Mouse (Mus musculus) c-Kit-positive CD71-positive TER-119-negative erythroid progenitor cells, embryonic 14.5 days (primary cell): ENCODE data around the gene Lrrfip2.

Source experiments
- DNase-seq: peaks from one replicate; pipeline ENCODE4 v3.0.0-alpha.2; 2013; ENCODE audit warnings: low read depth

Gene Lrrfip2

GRCm38 (mm10) chr9:111221580-111221979 lies 104.2 kb downstream of the Lrrfip2 start:
- no peak for DNase-seq

- DNase-seq = no peak
Measured at GRCm38 (mm10) chr9:111223406-111223805, 106.0 kb downstream of the Lrrfip2 start.

GRCm38 (mm10) chr9:111228446-111228845 lies 111.1 kb downstream of the Lrrfip2 start:
- DNase-seq = no peak

GRCm38 (mm10) chr9:111234701-111235100 lies 117.3 kb downstream of the Lrrfip2 start:
- no peak for DNase-seq

- DNase-seq = no peak
Measured at GRCm38 (mm10) chr9:111237726-111238125, 120.3 kb downstream of the Lrrfip2 start.

GRCm38 (mm10) chr9:111239821-111240220 lies 122.4 kb downstream of the Lrrfip2 start:
- no peak for DNase-seq

GRCm38 (mm10) chr9:111243384-111243783 lies 126.0 kb downstream of the Lrrfip2 start:
- DNase-seq = no peak

GRCm38 (mm10) chr9:111245546-111245945 lies 128.2 kb downstream of the Lrrfip2 start:
- DNase-seq = no peak

- DNase-seq = peak; percentile 21
Measured at GRCm38 (mm10) chr9:111247682-111248246, 130.4 kb downstream of the Lrrfip2 start.

- no peak for DNase-seq
Measured at GRCm38 (mm10) chr9:111252161-111252869, 134.9 kb downstream of the Lrrfip2 start.

GRCm38 (mm10) chr9:111260360-111260985 lies 143.1 kb downstream of the Lrrfip2 start:
- no peak for DNase-seq

- DNase-seq = no peak
Measured at GRCm38 (mm10) chr9:111261356-111261755, 144.0 kb downstream of the Lrrfip2 start.

- DNase-seq = no peak
Measured at GRCm38 (mm10) chr9:111267998-111268397, 150.6 kb downstream of the Lrrfip2 start.

- no peak for DNase-seq
Measured at GRCm38 (mm10) chr9:111270606-111271005, 153.2 kb downstream of the Lrrfip2 start.

GRCm38 (mm10) chr9:111271056-111271433 lies 153.7 kb downstream of the Lrrfip2 start:
- no peak for DNase-seq

GRCm38 (mm10) chr9:111271434-111272160 lies 154.2 kb downstream of the Lrrfip2 start, which contains the start of the genes Mlh1 and Epm2aip1:
Gene Mlh1 (minus strand): TSS chr9:111271791.
Gene Epm2aip1 (plus strand): TSS chr9:111271929.
- DNase-seq = peak; percentile 99

GRCm38 (mm10) chr9:111272356-111272755 lies 155.0 kb downstream of the Lrrfip2 start:
- DNase-seq = no peak

- DNase-seq = no peak
Measured at GRCm38 (mm10) chr9:111272996-111273785, 155.8 kb downstream of the Lrrfip2 start.

GRCm38 (mm10) chr9:111273958-111274357 lies 156.6 kb downstream of the Lrrfip2 start:
- DNase-seq = no peak

- no peak for DNase-seq
Measured at GRCm38 (mm10) chr9:111275156-111275555, 157.8 kb downstream of the Lrrfip2 start.
